Mouse (Mus musculus): ENCODE measurements at regions not wholly inside any gene's neighbourhood (a gene's known extent, or its start where the extent isn't known, plus 50 kb on each side); places are given as distances from the start of the nearest gene placed in this dataset.

GRCm38 (mm10) chr17:4311785-4312379, 615.8 kb upstream of the Nox3 start:
- Histone ChIP-seq H3K27me3 (ENCODE audit: control insufficient read depth, insufficient read depth, insufficient read length) (no peaks in the 10 kb centered on the region), H3K36me3 (ENCODE audit: control insufficient read depth, insufficient read depth) (no peaks in the 10 kb centered on the region), H3K79me2 (ENCODE audit: control insufficient read depth, insufficient read depth) (no peaks in the 10 kb centered on the region), H3K4me2 (ENCODE audit: low read depth) (no peak overlapping the region), H3K4me3 (no peak overlapping the region), H3ac (ENCODE audit: control insufficient read depth, insufficient read length) (no peak overlapping the region)
- TF ChIP-seq SRF (IDR thresholded peaks at IDR 0.05; ENCODE audit: control insufficient read depth, insufficient read length, low read depth) = no peak

GRCm38 (mm10) chr17:4319141-4319540, 623.1 kb upstream of the Nox3 start:
- no peaks in the 10 kb centered on the region for H3K27me3 ChIP-seq (ENCODE audit: control insufficient read depth, insufficient read depth, insufficient read length)
- H3K4me2 ChIP-seq (ENCODE audit: low read depth) = no peak overlapping the region
- TF ChIP-seq E2F4 (IDR thresholded peaks at IDR 0.05; ENCODE audit: insufficient read depth) = no peak
- no peak for TF ChIP-seq POLR2A (IDR thresholded peaks at IDR 0.05; ENCODE audit: insufficient read length, low read depth)
- TF ChIP-seq USF1 (IDR thresholded peaks at IDR 0.05; ENCODE audit: low read depth) = no peak
- no peak for TF ChIP-seq MAX (IDR thresholded peaks at IDR 0.05; ENCODE audit: low read depth)
- no peak for TF ChIP-seq POLR2AphosphoS2 (IDR thresholded peaks at IDR 0.05; ENCODE audit: insufficient read length, low read depth)
- no peak for TF ChIP-seq CEBPB (IDR thresholded peaks at IDR 0.05; ENCODE audit: insufficient read depth, poor library complexity, severe bottlenecking)
- no peak for TF ChIP-seq MYOD1 (IDR thresholded peaks at IDR 0.05; ENCODE audit: control insufficient read depth in 1 of 3, insufficient read length in 2 of 3, low read depth in 2 of 3)
- no peak for TF ChIP-seq SRF (IDR thresholded peaks at IDR 0.05; ENCODE audit: control insufficient read depth, insufficient read length, low read depth)
- TF ChIP-seq MYOG (IDR thresholded peaks at IDR 0.05; ENCODE audit: control insufficient read depth in 1 of 3, insufficient read depth in 1 of 3, insufficient read length in 2 of 3, low read depth in 2 of 3) = no peak
- TF ChIP-seq TCF3 (IDR thresholded peaks at IDR 0.05; ENCODE audit: insufficient read length, low read depth) = no peak
- no peak for TF ChIP-seq REST (IDR thresholded peaks at IDR 0.05; ENCODE audit: insufficient read depth, insufficient read length)
- no peak overlapping the region for H3K4me3 ChIP-seq
- no peak overlapping the region for H3ac ChIP-seq (ENCODE audit: control insufficient read depth, insufficient read length)
- no peaks in the 10 kb centered on the region for H3K36me3 ChIP-seq (ENCODE audit: control insufficient read depth, insufficient read depth)
- H3K79me2 ChIP-seq (ENCODE audit: control insufficient read depth, insufficient read depth) = no peaks in the 10 kb centered on the region

GRCm38 (mm10) chr17:4328810-4329209, 632.7 kb upstream of the Nox3 start:
- no peak overlapping the region for H3K4me3 ChIP-seq
- no peaks in the 10 kb centered on the region for H3K27me3 ChIP-seq (ENCODE audit: control insufficient read depth, insufficient read depth, insufficient read length)
- no peak overlapping the region for H3K4me2 ChIP-seq (ENCODE audit: low read depth)
- no peaks in the 10 kb centered on the region for H3K79me2 ChIP-seq (ENCODE audit: control insufficient read depth, insufficient read depth)
- H3K36me3 ChIP-seq (ENCODE audit: control insufficient read depth, insufficient read depth) = no peaks in the 10 kb centered on the region
- no peak for TF ChIP-seq MYOD1 (IDR thresholded peaks at IDR 0.05; ENCODE audit: control insufficient read depth in 1 of 3, insufficient read length in 2 of 3, low read depth in 2 of 3)
- no peak for TF ChIP-seq REST (IDR thresholded peaks at IDR 0.05; ENCODE audit: insufficient read depth, insufficient read length)
- no peak for TF ChIP-seq CEBPB (IDR thresholded peaks at IDR 0.05; ENCODE audit: insufficient read depth, poor library complexity, severe bottlenecking)
- no peak for TF ChIP-seq TCF12 (IDR thresholded peaks at IDR 0.05; ENCODE audit: insufficient read depth, poor library complexity, severe bottlenecking)
- no peak for TF ChIP-seq POLR2A (IDR thresholded peaks at IDR 0.05; ENCODE audit: insufficient read length, low read depth)
- no peak for TF ChIP-seq TCF3 (IDR thresholded peaks at IDR 0.05; ENCODE audit: insufficient read length, low read depth)
- TF ChIP-seq SRF (IDR thresholded peaks at IDR 0.05; ENCODE audit: control insufficient read depth, insufficient read length, low read depth) = no peak
- no peak for TF ChIP-seq MYOG (IDR thresholded peaks at IDR 0.05; ENCODE audit: control insufficient read depth in 1 of 3, insufficient read depth in 1 of 3, insufficient read length in 2 of 3, low read depth in 2 of 3)
- no peak for TF ChIP-seq MAX (IDR thresholded peaks at IDR 0.05; ENCODE audit: low read depth)
- H3ac ChIP-seq (ENCODE audit: control insufficient read depth, insufficient read length) = no peak overlapping the region

GRCm38 (mm10) chr17:4331650-4332049, 635.6 kb upstream of the Nox3 start:
- H3K4me3 ChIP-seq = no peak overlapping the region
- no peaks in the 10 kb centered on the region for H3K27me3 ChIP-seq (ENCODE audit: control insufficient read depth, insufficient read depth, insufficient read length)
- no peak overlapping the region for H3ac ChIP-seq (ENCODE audit: control insufficient read depth, insufficient read length)
- H3K79me2 ChIP-seq (ENCODE audit: control insufficient read depth, insufficient read depth) = no peaks in the 10 kb centered on the region
- H3K36me3 ChIP-seq (ENCODE audit: control insufficient read depth, insufficient read depth) = no peaks in the 10 kb centered on the region
- H3K4me2 ChIP-seq (ENCODE audit: low read depth) = no peak overlapping the region
- TF ChIP-seq E2F4 (IDR thresholded peaks at IDR 0.05; ENCODE audit: insufficient read depth) (no peak), TCF3 (IDR thresholded peaks at IDR 0.05; ENCODE audit: insufficient read length, low read depth) (no peak)

GRCm38 (mm10) chr17:4333091-4333490, 637.0 kb upstream of the Nox3 start:
- Histone ChIP-seq H3K36me3 (ENCODE audit: control insufficient read depth, insufficient read depth) (no peaks in the 10 kb centered on the region), H3K4me2 (ENCODE audit: low read depth) (no peak overlapping the region), H3K79me2 (ENCODE audit: control insufficient read depth, insufficient read depth) (no peaks in the 10 kb centered on the region), H3K27me3 (ENCODE audit: control insufficient read depth, insufficient read depth, insufficient read length) (no peaks in the 10 kb centered on the region), H3K4me3 (no peak overlapping the region), H3ac (ENCODE audit: control insufficient read depth, insufficient read length) (no peak overlapping the region)
- no peak for TF ChIP-seq CEBPB (IDR thresholded peaks at IDR 0.05; ENCODE audit: insufficient read depth, poor library complexity, severe bottlenecking)
- no peak for TF ChIP-seq SRF (IDR thresholded peaks at IDR 0.05; ENCODE audit: control insufficient read depth, insufficient read length, low read depth)
- no peak for TF ChIP-seq MYOD1 (IDR thresholded peaks at IDR 0.05; ENCODE audit: control insufficient read depth in 1 of 3, insufficient read length in 2 of 3, low read depth in 2 of 3)
- TF ChIP-seq POLR2A (IDR thresholded peaks at IDR 0.05; ENCODE audit: insufficient read length, low read depth) = no peak
- TF ChIP-seq REST (IDR thresholded peaks at IDR 0.05; ENCODE audit: insufficient read depth, insufficient read length) = no peak
- no peak for TF ChIP-seq E2F4 (IDR thresholded peaks at IDR 0.05; ENCODE audit: insufficient read depth)
- no peak for TF ChIP-seq POLR2AphosphoS2 (IDR thresholded peaks at IDR 0.05; ENCODE audit: insufficient read length, low read depth)
- TF ChIP-seq MYOG (IDR thresholded peaks at IDR 0.05; ENCODE audit: control insufficient read depth in 1 of 3, insufficient read depth in 1 of 3, insufficient read length in 2 of 3, low read depth in 2 of 3) = no peak
- no peak for TF ChIP-seq TCF3 (IDR thresholded peaks at IDR 0.05; ENCODE audit: insufficient read length, low read depth)
- no peak for TF ChIP-seq USF1 (IDR thresholded peaks at IDR 0.05; ENCODE audit: low read depth)
- TF ChIP-seq MAX (IDR thresholded peaks at IDR 0.05; ENCODE audit: low read depth) = no peak
- TF ChIP-seq TCF12 (IDR thresholded peaks at IDR 0.05; ENCODE audit: insufficient read depth, poor library complexity, severe bottlenecking) = no peak
